Mouse (Mus musculus): Measurements from ENCODE around the gene Gm11564. TPM values are rescaled to one million over a fixed set of nuclear protein-coding genes. Genes with fewer than 3 reads are reported as not detected.
"Not testable (repeated sequence)": the region's sequence is repeated elsewhere in the genome, so short reads cannot be mapped to it uniquely, and the experiment has no call there.

Gene Gm11564
- polyA plus RNA-seq (2015; fragmentation: Nextera tagmentation; extraction: Ambion mirVana) = not detected in 2 replicates

GRCm38 (mm10) chr11:99815566-99815965, at the start of gene Gm11564:
Gm11564 (minus strand) TSS chr11:99815666.
- not testable (repeated sequence) for ATAC-seq (ENCODE audit: low FRiP score, low TSS enrichment); H3K9ac ChIP-seq (ENCODE audit: low read length); H3K4me2 ChIP-seq (replicated peaks; ENCODE audit: low read depth); H3K4me1 ChIP-seq (replicated peaks; ENCODE audit: control insufficient read depth, insufficient read depth); H3K27me3 ChIP-seq (ENCODE audit: control insufficient read depth, insufficient read depth, low read length); H3K27ac ChIP-seq (replicated peaks); H3K36me3 ChIP-seq (ENCODE audit: control insufficient read depth, insufficient read depth, low read length); H3K9me3 ChIP-seq (ENCODE audit: control insufficient read depth, low read length); H3K4me3 ChIP-seq (ENCODE audit: low read depth, low read length)
- peak; percentile 1 for DNase-seq (ENCODE audit: low spot score)
- 88% methylated on average over 2 of the region's 2 CpGs for WGBS

- not testable (repeated sequence) for H3K9me3 ChIP-seq (ENCODE audit: control insufficient read depth, low read length); DNase-seq (ENCODE audit: low spot score); H3K4me3 ChIP-seq (ENCODE audit: low read depth, low read length); H3K4me1 ChIP-seq (replicated peaks; ENCODE audit: control insufficient read depth, insufficient read depth); H3K27ac ChIP-seq (replicated peaks); H3K36me3 ChIP-seq (ENCODE audit: control insufficient read depth, insufficient read depth, low read length); H3K9ac ChIP-seq (ENCODE audit: low read length); H3K4me2 ChIP-seq (replicated peaks; ENCODE audit: low read depth); H3K27me3 ChIP-seq (ENCODE audit: control insufficient read depth, insufficient read depth, low read length); ATAC-seq (ENCODE audit: low FRiP score, low TSS enrichment)
- WGBS = 84% methylated on average over 1 of the region's 1 CpGs
Measured at GRCm38 (mm10) chr11:99864176-99864575, 48.7 kb upstream of the Gm11564 start, which contains the start of gene Gm11559. Gm11559 (plus strand) TSS chr11:99864476.

GRCm38 (mm10) chr11:99858761-99859160, 43.3 kb upstream of the Gm11564 start:
- 38% methylated on average over 2 of the region's 2 CpGs for WGBS
- ATAC-seq (ENCODE audit: low FRiP score, low TSS enrichment) (no peak), DNase-seq (ENCODE audit: low spot score) (no peak)
- Histone ChIP-seq H3K9ac (ENCODE audit: low read length) (no peak overlapping the region), H3K36me3 (ENCODE audit: control insufficient read depth, insufficient read depth, low read length) (no peaks in the 10 kb centered on the region), H3K9me3 (ENCODE audit: control insufficient read depth, low read length) (no peaks in the 10 kb centered on the region), H3K27ac (replicated peaks) (no peak overlapping the region), H3K4me1 (replicated peaks; ENCODE audit: control insufficient read depth, insufficient read depth) (no peaks in the 10 kb centered on the region), H3K4me3 (ENCODE audit: low read depth, low read length) (no peak overlapping the region), H3K4me2 (replicated peaks; ENCODE audit: low read depth) (no peak overlapping the region), H3K27me3 (ENCODE audit: control insufficient read depth, insufficient read depth, low read length) (no peaks in the 10 kb centered on the region)
- TF ChIP-seq EP300 (optimal IDR thresholded peaks at IDR 0.05) (no peak), CTCF (IDR thresholded peaks at IDR 0.05; ENCODE audit: low read depth) (no peak)

GRCm38 (mm10) chr11:99857617-99858016, 42.2 kb upstream of the Gm11564 start, which contains the start of gene Gm11568:
Gm11568 (plus strand) TSS chr11:99857917.
- no peak within 1 kb of the TSS for H3K4me2 ChIP-seq (replicated peaks; ENCODE audit: low read depth)
- H3K36me3 ChIP-seq (ENCODE audit: control insufficient read depth, insufficient read depth, low read length) = no peaks in the 10 kb centered on the region
- DNase-seq (ENCODE audit: low spot score) (no peak), ATAC-seq (ENCODE audit: low FRiP score, low TSS enrichment) (no peak)
- no peaks in the 10 kb centered on the region for H3K27me3 ChIP-seq (ENCODE audit: control insufficient read depth, insufficient read depth, low read length)
- no peak within 1 kb of the TSS for H3K4me3 ChIP-seq (ENCODE audit: low read depth, low read length)
- H3K9ac ChIP-seq (ENCODE audit: low read length) = no peak within 1 kb of the TSS
- no peak within 1 kb of the TSS for H3K27ac ChIP-seq (replicated peaks)
- no peaks in the 10 kb centered on the region for H3K9me3 ChIP-seq (ENCODE audit: control insufficient read depth, low read length)
- H3K4me1 ChIP-seq (replicated peaks; ENCODE audit: control insufficient read depth, insufficient read depth) = no peaks in the 10 kb centered on the region
- WGBS = 80% methylated on average over 2 of the region's 2 CpGs
- TF ChIP-seq EP300 (optimal IDR thresholded peaks at IDR 0.05) (no peak), CTCF (IDR thresholded peaks at IDR 0.05; ENCODE audit: low read depth) (no peak)

GRCm38 (mm10) chr11:99854121-99854520, 38.7 kb upstream of the Gm11564 start:
- DNase-seq (ENCODE audit: low spot score) = peak; percentile 19
- TF ChIP-seq CTCF (IDR thresholded peaks at IDR 0.05; ENCODE audit: low read depth) (peak; percentile 64), EP300 (optimal IDR thresholded peaks at IDR 0.05) (no peak)

GRCm38 (mm10) chr11:99851508-99851907, 36.0 kb upstream of the Gm11564 start, which contains the start of gene Krtap4-16:
Krtap4-16 (minus strand) TSS chr11:99851608.
- Histone ChIP-seq H3K4me3 (ENCODE audit: low read depth, low read length) (no peak within 1 kb of the TSS), H3K4me1 (replicated peaks; ENCODE audit: control insufficient read depth, insufficient read depth) (no peaks in the 10 kb centered on the region), H3K9me3 (ENCODE audit: control insufficient read depth, low read length) (no peaks in the 10 kb centered on the region), H3K27me3 (ENCODE audit: control insufficient read depth, insufficient read depth, low read length) (no peaks in the 10 kb centered on the region), H3K4me2 (replicated peaks; ENCODE audit: low read depth) (no peak within 1 kb of the TSS), H3K27ac (replicated peaks) (no peak within 1 kb of the TSS), H3K36me3 (ENCODE audit: control insufficient read depth, insufficient read depth, low read length) (no peaks in the 10 kb centered on the region), H3K9ac (ENCODE audit: low read length) (no peak within 1 kb of the TSS)
- no peak for ATAC-seq (ENCODE audit: low FRiP score, low TSS enrichment)
- TF ChIP-seq EP300 (optimal IDR thresholded peaks at IDR 0.05) (no peak), CTCF (IDR thresholded peaks at IDR 0.05; ENCODE audit: low read depth) (no peak)
- no peak for DNase-seq (ENCODE audit: low spot score)

More at GRCm38 (mm10) chr11:99854121-99854520, 38.7 kb upstream of the Gm11564 start:
- Histone ChIP-seq H3K4me3 (ENCODE audit: low read depth, low read length) (no peak overlapping the region), H3K27ac (replicated peaks) (no peak overlapping the region), H3K9ac (ENCODE audit: low read length) (no peak overlapping the region), H3K9me3 (ENCODE audit: control insufficient read depth, low read length) (no peaks in the 10 kb centered on the region), H3K4me1 (replicated peaks; ENCODE audit: control insufficient read depth, insufficient read depth) (no peaks in the 10 kb centered on the region), H3K36me3 (ENCODE audit: control insufficient read depth, insufficient read depth, low read length) (no peaks in the 10 kb centered on the region), H3K27me3 (ENCODE audit: control insufficient read depth, insufficient read depth, low read length) (no peaks in the 10 kb centered on the region), H3K4me2 (replicated peaks; ENCODE audit: low read depth) (no peak overlapping the region)
- WGBS = 55% methylated on average over 3 of the region's 3 CpGs
- no peak for ATAC-seq (ENCODE audit: low FRiP score, low TSS enrichment)

Data from stomach, postnatal 0 days (tissue).